Mouse (Mus musculus): ENCODE data around the gene Gm10073. TPM values are rescaled to one million over a fixed set of nuclear protein-coding genes. Genes with fewer than 3 reads are reported as not detected.

The Gm10073 gene
- total RNA-seq (2023; ENCODE audit: inconsistent age) = 296 to 371 TPM (median 310 TPM) in 4 replicates

DNA sequence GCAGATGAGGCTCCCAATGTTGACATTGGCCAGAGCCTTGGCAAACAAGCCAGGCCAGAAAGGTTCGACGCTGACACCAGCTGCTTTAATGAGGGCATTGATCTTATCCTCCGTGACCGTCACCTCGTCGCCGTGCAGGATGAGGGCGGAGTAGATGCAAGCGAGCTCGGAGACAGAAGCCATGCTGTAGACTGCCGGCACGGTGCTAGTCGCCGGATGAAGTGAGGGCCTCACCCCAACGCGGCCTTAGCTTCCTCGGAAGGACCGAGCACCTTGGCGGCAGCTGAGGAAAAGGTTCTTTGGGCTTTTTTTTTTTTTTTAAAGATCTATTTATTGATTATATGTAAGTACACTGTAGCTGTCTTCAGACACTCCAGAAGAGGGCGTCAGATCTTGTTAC is at the start of gene Gm10073:
Gene Gm10073 (minus strand): TSS at position 294 of the 400 bp plus-strand sequence.

DNA sequence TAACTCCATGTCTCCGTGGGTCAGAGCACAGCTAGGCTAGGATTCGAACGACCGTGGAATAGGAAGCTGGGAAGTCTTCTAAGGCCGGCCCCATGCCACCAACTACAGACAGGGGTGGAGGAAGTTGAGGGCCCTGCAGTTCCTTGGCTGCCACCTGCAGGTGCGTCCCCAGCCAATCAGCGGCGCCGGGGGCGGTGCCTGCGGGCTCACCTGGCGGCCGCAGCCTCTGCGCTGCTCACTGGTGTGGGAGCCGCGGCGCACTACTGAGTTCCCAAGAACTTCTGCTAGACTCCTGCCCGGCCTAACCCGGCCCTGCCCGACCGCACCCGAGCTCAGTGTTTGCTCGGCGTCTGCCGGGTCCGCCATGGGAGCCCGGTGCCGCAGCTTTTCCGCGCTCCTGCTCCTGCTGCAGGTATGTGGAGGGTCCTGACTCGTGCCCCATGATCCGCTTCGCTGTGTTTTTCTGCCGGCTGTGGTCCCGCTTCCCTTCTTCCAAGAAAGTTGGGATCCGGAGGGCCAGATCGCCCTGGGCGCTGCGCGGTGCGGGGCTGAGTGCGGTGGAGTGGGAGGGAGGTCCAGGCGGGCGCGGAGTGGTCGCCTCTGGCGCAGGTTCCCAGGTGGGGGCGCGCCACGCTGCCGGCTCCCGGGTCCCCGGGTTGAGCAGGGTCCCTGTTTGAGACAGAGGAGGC is 30.0 kb upstream of the Gm10073 start, which contains the start of gene Cdh1:
Gene Cdh1 (plus strand): TSS at position 221 of the 689 bp plus-strand sequence.

Other genes with a start within 250 kb of the Gm10073 start
- gene Smpd3, start 235.5 kb downstream of the Gm10073 start, total RNA-seq (2023; ENCODE audit: inconsistent age) = 5.8 to 7.1 TPM (median 6.3 TPM) in 4 replicates
- 10.5 to 10.6 TPM (median 10.6 TPM) in 4 replicates for gene Zfp90, start 158.1 kb downstream of the Gm10073 start, total RNA-seq (2023; ENCODE audit: inconsistent age)
- gene 6030452D12Rik, start 72.9 kb downstream of the Gm10073 start, total RNA-seq (2023; ENCODE audit: inconsistent age) = not detected in 4 replicates
- not detected in 4 replicates for gene Cdh3, start 62.6 kb downstream of the Gm10073 start, total RNA-seq (2023; ENCODE audit: inconsistent age)
- not detected in 4 replicates for gene Cdh1, start 29.9 kb upstream of the Gm10073 start, total RNA-seq (2023; ENCODE audit: inconsistent age)
- gene Tango6, start 109.6 kb upstream of the Gm10073 start, total RNA-seq (2023; ENCODE audit: inconsistent age) = 16.4 to 16.9 TPM (median 16.4 TPM) in 4 replicates

Measured in B cell, adult (primary cell).